Mouse (Mus musculus) kidney, adult 18-20 months (tissue): Measurements from ENCODE around the gene Uvrag.

Source experiments
- DNase-seq: peaks from one replicate; pipeline ENCODE4 v3.0.0; 2021

Gene Uvrag

GRCm38 (mm10) chr7:99052471-99053241 is 88.3 kb downstream of the Uvrag start:
- no peak for DNase-seq

- no peak for DNase-seq
These were observed 90.1 kb downstream of the Uvrag start for GRCm38 (mm10) chr7:99050882-99051281.

GRCm38 (mm10) chr7:99049897-99050296 is 91.0 kb downstream of the Uvrag start:
- DNase-seq: no peak

- DNase-seq: no peak
These were observed 94.3 kb downstream of the Uvrag start for GRCm38 (mm10) chr7:99046545-99047206.

DNA sequence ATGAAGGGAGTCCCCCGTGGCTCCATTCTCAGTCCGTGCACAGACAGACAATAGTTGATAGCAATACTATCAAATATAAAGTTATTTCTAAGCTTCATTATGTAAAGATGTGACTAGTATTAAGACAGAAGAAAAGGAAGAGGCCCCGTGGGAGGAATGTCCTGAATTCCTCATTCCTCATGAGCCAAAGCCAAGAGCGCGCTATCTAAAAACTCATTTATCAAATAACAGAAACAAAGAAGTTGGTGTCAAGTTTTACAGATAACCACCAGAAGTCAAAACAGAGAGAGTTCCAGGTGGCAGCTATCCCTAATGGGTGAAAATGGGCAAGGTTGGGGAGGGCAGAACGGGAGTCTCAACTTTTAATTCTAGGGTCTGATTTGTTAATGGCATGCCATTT is 95.4 kb downstream of the Uvrag start:
- no peak for DNase-seq

DNA sequence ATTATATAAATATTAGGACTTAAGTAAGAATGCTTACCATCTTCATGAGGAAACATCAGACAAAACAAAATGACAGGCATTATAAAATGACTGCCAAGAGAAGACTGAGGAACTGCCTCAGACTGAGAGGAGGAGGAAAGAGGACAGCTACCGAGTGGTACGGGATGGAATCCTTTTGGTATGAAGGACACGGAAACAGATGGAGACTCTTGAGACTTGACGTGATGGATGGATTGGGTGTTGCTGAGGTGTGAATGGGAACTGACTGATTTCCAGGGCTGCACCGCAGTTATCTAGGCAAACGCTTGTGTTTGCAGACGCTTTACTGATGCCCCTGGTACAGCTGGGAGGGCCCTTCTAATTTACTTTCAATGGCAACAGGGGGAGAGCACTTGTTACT is 97.0 kb downstream of the Uvrag start:
- DNase-seq: no peak

DNA sequence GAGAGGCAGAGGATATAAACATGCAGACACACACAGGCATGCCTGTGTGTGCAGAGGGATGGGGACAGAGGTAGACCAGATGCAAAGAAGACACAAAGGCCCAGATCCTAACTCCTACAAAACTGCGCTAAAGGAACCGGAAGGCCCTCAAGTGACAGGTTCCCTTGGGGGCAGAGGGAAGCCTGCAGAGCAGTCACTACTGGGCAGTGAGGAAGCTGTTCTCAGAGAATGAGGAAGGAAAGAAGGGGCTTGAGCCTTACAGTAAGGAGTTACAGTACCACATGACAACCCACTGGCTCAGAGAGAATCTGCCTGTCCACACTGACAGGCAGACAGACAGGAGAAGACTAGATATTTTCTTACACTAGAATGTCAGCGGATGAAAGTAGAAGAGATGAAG is 97.6 kb downstream of the Uvrag start:
- DNase-seq: no peak

- no peak for DNase-seq
These were observed 99.1 kb downstream of the Uvrag start for GRCm38 (mm10) chr7:99041818-99042217.

- DNase-seq: no peak
These were observed 101.0 kb downstream of the Uvrag start for GRCm38 (mm10) chr7:99039912-99040311.

GRCm38 (mm10) chr7:99036284-99036683 is 104.7 kb downstream of the Uvrag start:
- DNase-seq: no peak

GRCm38 (mm10) chr7:99034909-99035308 is 106.0 kb downstream of the Uvrag start:
- no peak for DNase-seq

DNA sequence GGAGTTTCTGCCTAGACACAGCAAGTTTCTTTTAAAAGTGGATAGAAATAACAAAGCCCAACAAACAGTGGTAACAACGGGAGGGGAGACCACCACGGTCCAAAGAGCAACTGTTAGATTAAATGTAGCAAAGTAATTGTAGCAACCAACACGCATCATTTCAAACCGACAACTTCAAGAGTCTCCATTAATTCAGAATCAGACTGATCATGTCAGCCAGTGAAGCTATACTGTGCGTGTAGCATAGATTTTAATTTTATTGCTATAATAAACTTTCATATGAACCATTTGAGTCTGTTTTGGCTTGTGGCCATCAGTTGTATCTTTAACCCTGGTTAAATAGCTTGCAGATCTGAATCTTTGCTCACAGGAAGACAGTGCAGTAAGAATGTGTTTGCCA is 107.1 kb downstream of the Uvrag start:
- no peak for DNase-seq

DNA sequence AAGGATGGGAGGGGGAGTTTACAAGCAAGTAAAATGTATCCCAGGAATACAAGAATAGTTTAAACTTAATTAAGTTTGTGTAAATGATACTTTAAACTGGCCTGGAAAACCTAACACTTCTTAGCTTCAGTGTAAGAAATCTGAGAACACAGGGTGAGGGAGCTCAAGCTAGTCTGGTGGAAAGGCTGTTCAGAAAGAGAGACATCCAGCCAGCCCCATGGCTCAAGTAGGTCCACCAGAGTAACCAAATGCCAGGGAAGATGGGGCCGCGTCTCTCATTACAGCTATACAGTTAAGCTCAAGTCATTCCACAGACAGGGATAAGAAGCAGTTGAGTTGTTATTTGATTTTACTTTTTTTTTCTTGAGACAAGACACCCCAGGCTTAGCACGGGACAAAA is 107.6 kb downstream of the Uvrag start:
- DNase-seq: no peak

DNA sequence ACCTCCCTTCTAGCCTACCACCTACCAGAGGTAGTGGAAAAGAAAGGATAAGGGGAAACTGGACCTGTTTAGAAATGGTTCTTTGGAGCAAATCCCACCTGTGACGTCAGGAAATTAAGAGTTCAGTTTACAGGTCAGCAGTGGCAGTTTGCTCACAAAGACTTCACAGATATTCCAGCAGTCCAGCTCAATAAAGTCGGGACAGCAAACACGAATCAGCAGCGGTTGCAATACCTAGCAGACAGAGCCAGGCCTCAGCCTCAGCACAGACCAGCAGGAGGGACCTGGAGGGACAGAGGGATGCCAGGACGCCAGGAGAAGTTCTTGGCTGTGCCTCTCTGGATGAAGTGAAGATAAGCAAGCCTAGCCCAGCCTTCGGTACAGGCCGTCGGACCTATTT is 108.9 kb downstream of the Uvrag start:
- DNase-seq: no peak

GRCm38 (mm10) chr7:99028108-99028507 is 112.8 kb downstream of the Uvrag start:
- DNase-seq: no peak

- no peak for DNase-seq
These were observed 113.8 kb downstream of the Uvrag start for GRCm38 (mm10) chr7:99027185-99027584.

DNA sequence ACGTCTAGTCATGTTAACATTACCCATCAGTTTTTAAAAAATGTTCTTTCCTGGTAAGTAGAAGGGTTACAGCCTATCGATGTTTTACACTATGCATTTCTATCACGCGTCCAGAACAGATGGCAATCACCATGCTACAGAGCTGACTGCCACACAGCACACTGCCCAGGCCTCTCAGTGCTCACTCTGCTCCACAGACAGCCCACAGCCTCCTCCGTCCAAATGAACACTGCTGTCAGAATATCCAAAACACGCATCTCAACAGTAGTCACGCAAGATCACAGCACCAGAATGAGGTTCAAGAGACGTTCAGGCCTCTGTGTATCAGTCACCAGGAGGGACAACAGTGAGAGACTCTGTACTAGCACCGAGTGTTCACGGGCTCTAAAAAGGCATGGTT is 115.0 kb downstream of the Uvrag start:
- no peak for DNase-seq

DNA sequence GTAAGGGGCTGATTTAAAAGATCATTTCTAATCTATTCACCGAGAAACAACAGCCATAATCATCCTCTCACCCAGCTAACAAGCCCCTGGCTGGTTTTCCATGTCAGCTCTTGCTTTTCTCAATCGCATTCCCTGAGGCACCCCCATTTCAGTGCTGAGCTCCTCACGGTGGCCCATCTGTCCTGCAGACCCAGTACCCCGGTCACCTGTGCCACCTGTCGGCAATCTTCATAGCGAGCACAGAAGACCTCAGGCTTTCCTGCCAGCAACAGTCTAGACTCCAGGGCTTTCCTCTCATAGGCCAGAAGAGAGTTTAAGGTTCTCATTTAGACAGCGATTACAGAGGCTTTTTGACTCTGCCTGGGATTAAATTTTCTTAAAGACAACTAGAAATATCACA is 115.7 kb downstream of the Uvrag start:
- no peak for DNase-seq

- no peak for DNase-seq
These were observed 116.2 kb downstream of the Uvrag start for GRCm38 (mm10) chr7:99024791-99025190.

GRCm38 (mm10) chr7:99023931-99024330 is 117.0 kb downstream of the Uvrag start:
- DNase-seq: no peak

GRCm38 (mm10) chr7:99021277-99021676 is 119.7 kb downstream of the Uvrag start:
- DNase-seq: no peak

DNA sequence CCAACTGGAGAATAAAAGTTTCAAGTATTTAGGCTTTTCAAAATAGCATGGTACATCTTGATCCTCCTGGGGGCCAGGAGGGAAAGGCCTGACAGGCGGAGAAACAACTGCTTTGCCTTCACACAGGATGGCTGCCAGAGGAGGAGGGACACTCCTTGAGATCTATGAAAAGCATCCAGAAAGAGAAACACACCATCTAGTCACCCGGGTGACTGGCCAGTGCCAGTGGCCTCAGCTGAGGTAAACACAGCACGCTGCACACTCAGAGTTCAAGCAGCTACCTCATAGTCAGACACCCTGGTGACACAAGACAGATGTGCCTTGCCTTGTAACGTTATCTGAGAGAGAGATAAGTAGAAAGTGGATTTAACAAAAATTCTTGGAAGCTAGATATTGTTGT is 120.6 kb downstream of the Uvrag start:
- no peak for DNase-seq

DNA sequence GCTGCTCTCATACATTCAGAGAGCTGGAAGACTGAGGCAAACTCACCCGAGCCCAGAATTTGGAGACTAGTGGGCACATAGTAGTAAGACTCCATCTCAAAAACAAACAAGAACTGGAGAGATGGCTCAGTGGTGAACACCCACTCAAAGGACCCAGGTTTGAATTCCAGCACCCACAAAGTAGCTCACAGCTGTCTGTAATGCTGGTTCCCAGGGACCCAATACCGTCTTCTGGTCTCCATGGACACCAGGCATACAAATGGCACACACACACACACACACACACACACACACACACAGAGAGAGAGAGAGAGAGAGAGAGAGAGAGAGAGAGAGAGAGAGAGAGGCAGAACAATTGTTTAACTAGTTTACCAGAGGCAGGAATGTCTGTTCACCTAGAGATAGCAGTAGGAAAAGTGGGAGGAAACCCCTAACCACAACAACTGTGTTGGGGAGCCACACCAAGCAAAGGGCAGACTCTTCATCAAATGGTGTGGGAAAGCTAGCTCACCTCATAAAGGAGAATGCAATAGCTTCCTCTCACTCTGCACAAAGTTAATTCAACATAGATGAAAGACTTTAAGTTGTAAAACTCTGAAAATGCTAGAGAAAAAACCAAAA is 123.6 kb downstream of the Uvrag start:
- no peak for DNase-seq

GRCm38 (mm10) chr7:99015914-99016313 is 125.0 kb downstream of the Uvrag start:
- no peak for DNase-seq
